Mouse (Mus musculus): ENCODE data around the gene Bcl2l11.

The Bcl2l11 gene

DNA sequence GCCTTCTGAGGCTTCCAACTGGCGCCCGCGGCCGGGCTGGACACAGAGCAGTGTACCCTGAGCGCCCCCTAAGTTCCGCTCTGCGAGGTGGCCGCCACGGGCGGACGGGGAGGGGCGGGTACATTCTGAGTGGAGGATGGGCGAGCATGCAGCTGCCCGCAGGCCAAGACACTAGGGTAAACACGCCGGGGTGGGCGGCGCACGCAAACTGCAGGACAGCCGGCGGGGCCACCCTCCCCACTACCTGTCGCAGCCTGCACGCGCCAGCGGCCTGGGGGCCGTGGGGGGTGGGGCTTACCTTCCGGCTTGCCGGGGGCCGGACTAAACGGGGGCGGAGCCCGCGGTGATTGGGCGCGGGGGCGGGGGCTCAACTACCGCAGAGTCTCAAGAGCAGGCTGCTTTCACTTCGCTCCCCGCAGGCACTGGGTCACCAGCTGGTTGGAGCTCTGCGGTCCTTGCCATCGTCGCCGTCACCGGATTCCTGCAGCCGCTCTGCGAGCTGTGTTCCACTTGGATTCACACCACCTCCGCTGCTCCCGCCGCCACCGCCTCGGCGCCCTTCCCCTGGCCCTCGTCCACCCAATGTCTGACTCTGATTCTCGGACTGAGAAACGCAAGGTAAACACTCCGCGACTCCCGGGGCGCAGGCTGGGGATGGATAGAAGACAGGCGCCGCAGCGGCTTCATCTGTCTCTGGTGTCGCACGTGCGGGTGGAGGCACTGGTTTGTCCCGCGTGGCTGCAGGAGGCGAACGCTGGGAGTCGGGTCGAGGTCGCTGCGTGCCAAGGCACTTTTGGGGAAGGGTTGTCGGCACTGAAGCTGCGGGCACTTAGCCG is at the start of gene Bcl2l11:
Gene Bcl2l11 (plus strand): TSS at position 404 of the 836 bp plus-strand sequence.
- peaks cover 47% of the 10 kb centered on the region for H3K4me1 ChIP-seq (replicated peaks; ENCODE audit: low read depth, low read length)
- H3K27me3 ChIP-seq (ENCODE audit: insufficient read depth, low read length): peaks cover 53% of the 10 kb centered on the region
- no peak for TF ChIP-seq NANOG (IDR thresholded peaks at IDR 0.05; ENCODE audit: borderline replicate concordance, low read length)
- peaks cover 24% of the 10 kb centered on the region for H3K36me3 ChIP-seq (ENCODE audit: insufficient read depth, low read length)
- H3K4me3 ChIP-seq (replicated peaks; ENCODE audit: low read length): peak within 1 kb of the TSS; percentile 90
- H3K9me3 ChIP-seq (ENCODE audit: low read length): no peaks in the 10 kb centered on the region

DNA sequence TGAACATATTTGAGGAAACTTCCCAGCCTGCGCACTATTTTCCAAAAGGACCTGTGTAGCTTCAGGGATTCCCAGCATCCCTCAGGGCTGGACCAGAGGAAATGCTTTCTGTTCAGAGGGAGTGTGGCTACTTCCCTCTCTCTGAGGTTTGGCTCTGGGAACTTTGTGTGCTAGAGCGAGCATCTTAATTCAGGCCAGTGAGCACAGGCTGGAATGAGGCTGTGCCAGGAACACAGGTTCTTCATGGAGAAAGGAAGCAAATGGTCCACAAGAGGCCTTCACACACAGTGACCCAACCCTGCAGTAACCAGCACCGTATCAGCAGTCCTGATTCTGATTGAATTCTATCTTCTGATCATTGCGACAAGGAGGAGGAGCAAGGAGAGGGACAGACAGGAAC is 48.9 kb upstream of the Bcl2l11 start:
- H3K9me3 ChIP-seq (ENCODE audit: low read length): no peaks in the 10 kb centered on the region
- no peaks in the 10 kb centered on the region for H3K27me3 ChIP-seq (ENCODE audit: insufficient read depth, low read length)
- no peaks in the 10 kb centered on the region for H3K36me3 ChIP-seq (ENCODE audit: insufficient read depth, low read length)
- TF ChIP-seq POU5F1 (IDR thresholded peaks at IDR 0.05; ENCODE audit: borderline replicate concordance, low read length): no peak
- TF ChIP-seq CTCF (conservative IDR thresholded peaks at IDR 0.05; ENCODE audit: low read length): no peak
- TF ChIP-seq NANOG (IDR thresholded peaks at IDR 0.05; ENCODE audit: borderline replicate concordance, low read length): no peak
- H3K4me1 ChIP-seq (replicated peaks; ENCODE audit: low read depth, low read length): no peaks in the 10 kb centered on the region
- no peak overlapping the region for H3K4me3 ChIP-seq (replicated peaks; ENCODE audit: low read length)

DNA sequence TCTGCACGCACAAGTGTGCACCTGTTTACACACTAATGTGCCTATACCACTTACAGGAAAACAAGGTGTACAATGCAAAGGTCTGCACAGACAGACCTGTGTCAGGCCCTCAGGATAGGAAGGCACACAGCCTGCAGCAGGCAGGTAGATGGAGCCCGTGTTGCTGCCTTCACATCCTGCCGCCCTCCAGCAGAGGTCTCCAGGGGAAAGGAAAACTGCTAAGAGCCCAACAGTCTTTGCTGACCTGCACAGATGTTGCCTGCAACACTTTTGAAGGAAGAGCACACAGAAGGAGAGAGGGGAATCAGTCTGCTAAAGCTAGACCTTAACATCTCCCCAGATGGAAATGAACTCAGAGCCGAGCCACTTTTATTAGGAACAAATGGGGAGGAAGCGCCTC is 47.0 kb upstream of the Bcl2l11 start:
- Histone ChIP-seq H3K4me3 (replicated peaks; ENCODE audit: low read length) (no peak overlapping the region), H3K36me3 (ENCODE audit: insufficient read depth, low read length) (no peaks in the 10 kb centered on the region), H3K9me3 (ENCODE audit: low read length) (no peaks in the 10 kb centered on the region), H3K27me3 (ENCODE audit: insufficient read depth, low read length) (no peaks in the 10 kb centered on the region), H3K4me1 (replicated peaks; ENCODE audit: low read depth, low read length) (no peaks in the 10 kb centered on the region)
- TF ChIP-seq CTCF (conservative IDR thresholded peaks at IDR 0.05; ENCODE audit: low read length) (peak; percentile 11), POU5F1 (IDR thresholded peaks at IDR 0.05; ENCODE audit: borderline replicate concordance, low read length) (no peak), NANOG (IDR thresholded peaks at IDR 0.05; ENCODE audit: borderline replicate concordance, low read length) (no peak)

GRCm38 (mm10) chr2:128079316-128079715 is 46.5 kb upstream of the Bcl2l11 start:
- no peaks in the 10 kb centered on the region for H3K27me3 ChIP-seq (ENCODE audit: insufficient read depth, low read length)
- no peaks in the 10 kb centered on the region for H3K36me3 ChIP-seq (ENCODE audit: insufficient read depth, low read length)
- TF ChIP-seq CTCF (conservative IDR thresholded peaks at IDR 0.05; ENCODE audit: low read length): no peak
- no peak overlapping the region for H3K4me3 ChIP-seq (replicated peaks; ENCODE audit: low read length)
- no peaks in the 10 kb centered on the region for H3K9me3 ChIP-seq (ENCODE audit: low read length)
- H3K4me1 ChIP-seq (replicated peaks; ENCODE audit: low read depth, low read length): no peaks in the 10 kb centered on the region

GRCm38 (mm10) chr2:128083844-128084243 is 42.0 kb upstream of the Bcl2l11 start:
- TF ChIP-seq CTCF (conservative IDR thresholded peaks at IDR 0.05; ENCODE audit: low read length) (no peak), POU5F1 (IDR thresholded peaks at IDR 0.05; ENCODE audit: borderline replicate concordance, low read length) (no peak), NANOG (IDR thresholded peaks at IDR 0.05; ENCODE audit: borderline replicate concordance, low read length) (no peak)
- Histone ChIP-seq H3K36me3 (ENCODE audit: insufficient read depth, low read length) (no peaks in the 10 kb centered on the region), H3K9me3 (ENCODE audit: low read length) (no peaks in the 10 kb centered on the region)

DNA sequence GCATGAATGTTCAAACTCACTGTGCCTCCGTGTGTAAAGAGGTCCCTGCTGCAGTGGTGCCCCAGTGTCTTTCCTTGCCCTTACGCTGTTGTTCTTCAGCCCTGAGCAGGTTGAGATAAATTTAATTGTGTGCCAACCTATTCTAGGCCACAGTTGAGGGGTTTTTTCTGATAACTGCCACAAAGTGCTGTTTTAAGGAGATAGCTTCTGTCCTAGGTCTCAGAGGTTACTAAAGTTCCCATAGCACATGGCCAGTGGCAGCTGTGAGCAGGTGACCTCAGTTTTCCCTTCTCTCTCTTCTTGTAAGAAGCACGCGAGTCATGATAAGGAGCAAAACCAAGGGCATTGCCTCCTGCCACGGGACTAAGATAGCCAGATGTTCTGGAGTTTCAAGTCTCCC is 41.2 kb upstream of the Bcl2l11 start:
- no peaks in the 10 kb centered on the region for H3K36me3 ChIP-seq (ENCODE audit: insufficient read depth, low read length)
- H3K27me3 ChIP-seq (ENCODE audit: insufficient read depth, low read length): no peaks in the 10 kb centered on the region
- no peaks in the 10 kb centered on the region for H3K9me3 ChIP-seq (ENCODE audit: low read length)
- TF ChIP-seq CTCF (conservative IDR thresholded peaks at IDR 0.05; ENCODE audit: low read length) (no peak), POU5F1 (IDR thresholded peaks at IDR 0.05; ENCODE audit: borderline replicate concordance, low read length) (no peak), NANOG (IDR thresholded peaks at IDR 0.05; ENCODE audit: borderline replicate concordance, low read length) (no peak)
- H3K4me3 ChIP-seq (replicated peaks; ENCODE audit: low read length): no peak overlapping the region
- no peaks in the 10 kb centered on the region for H3K4me1 ChIP-seq (replicated peaks; ENCODE audit: low read depth, low read length)

More at GRCm38 (mm10) chr2:128083844-128084243, 42.0 kb upstream of the Bcl2l11 start:
- Histone ChIP-seq H3K4me3 (replicated peaks; ENCODE audit: low read length) (no peak overlapping the region), H3K27me3 (ENCODE audit: insufficient read depth, low read length) (no peaks in the 10 kb centered on the region), H3K4me1 (replicated peaks; ENCODE audit: low read depth, low read length) (no peaks in the 10 kb centered on the region)

DNA sequence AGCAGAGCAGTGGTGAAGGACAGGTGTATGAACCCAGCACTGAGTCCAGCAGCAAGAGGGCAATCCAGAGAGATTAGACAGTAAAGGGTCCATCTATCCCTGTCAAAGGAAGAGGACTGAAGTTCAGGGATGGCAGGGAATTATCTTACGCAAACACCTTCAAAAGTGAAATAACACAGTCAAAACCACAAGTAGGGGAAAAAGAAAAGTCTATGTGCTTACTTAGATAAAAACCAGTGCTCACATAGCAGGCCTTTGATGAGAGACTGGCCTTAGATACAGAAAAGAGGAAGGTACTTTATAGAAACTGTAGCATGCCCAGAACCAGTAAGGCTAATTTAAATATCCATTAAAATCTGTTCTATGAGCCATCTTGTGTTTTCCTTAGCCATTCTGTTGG is 40.4 kb upstream of the Bcl2l11 start:
- no peak for TF ChIP-seq NANOG (IDR thresholded peaks at IDR 0.05; ENCODE audit: borderline replicate concordance, low read length)

DNA sequence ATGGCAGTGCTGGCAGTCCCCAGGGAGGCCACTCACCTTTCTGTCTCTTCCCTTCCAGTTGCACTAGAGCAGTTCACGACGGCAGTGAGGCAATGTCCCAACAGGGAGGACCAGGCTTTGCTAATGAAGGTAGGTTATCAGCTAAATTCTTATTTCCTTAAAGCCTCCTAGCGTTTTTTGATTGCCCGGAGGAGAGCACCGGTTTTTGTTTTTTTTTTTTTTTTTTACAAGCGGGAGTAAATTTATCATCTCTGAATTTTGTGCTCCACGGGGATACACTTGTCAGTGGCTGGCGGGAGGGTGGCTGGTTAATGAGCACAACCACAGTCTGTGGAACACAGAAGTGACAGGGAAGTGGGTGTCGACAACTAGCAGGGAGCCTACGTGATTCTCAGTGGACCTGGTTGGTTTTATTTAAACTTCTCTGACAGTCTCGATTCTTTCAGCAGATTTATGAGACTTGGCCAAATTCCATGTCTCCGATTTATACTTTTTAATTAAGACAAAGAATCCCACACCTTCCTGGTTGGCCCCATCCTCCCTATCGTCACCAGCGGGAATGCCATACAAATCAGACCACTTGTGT is 39.4 kb upstream of the Bcl2l11 start:
- TF ChIP-seq NANOG (IDR thresholded peaks at IDR 0.05; ENCODE audit: borderline replicate concordance, low read length): no peak
- H3K4me3 ChIP-seq (replicated peaks; ENCODE audit: low read length): no peak overlapping the region
- no peaks in the 10 kb centered on the region for H3K9me3 ChIP-seq (ENCODE audit: low read length)
- H3K4me1 ChIP-seq (replicated peaks; ENCODE audit: low read depth, low read length): no peaks in the 10 kb centered on the region
- H3K27me3 ChIP-seq (ENCODE audit: insufficient read depth, low read length): no peaks in the 10 kb centered on the region
- no peaks in the 10 kb centered on the region for H3K36me3 ChIP-seq (ENCODE audit: insufficient read depth, low read length)

More for the DNA sequence above, 40.4 kb upstream of the Bcl2l11 start:
- H3K9me3 ChIP-seq (ENCODE audit: low read length): no peaks in the 10 kb centered on the region
- H3K27me3 ChIP-seq (ENCODE audit: insufficient read depth, low read length): no peaks in the 10 kb centered on the region
- H3K4me1 ChIP-seq (replicated peaks; ENCODE audit: low read depth, low read length): no peaks in the 10 kb centered on the region
- H3K36me3 ChIP-seq (ENCODE audit: insufficient read depth, low read length): no peaks in the 10 kb centered on the region
- no peak overlapping the region for H3K4me3 ChIP-seq (replicated peaks; ENCODE audit: low read length)

DNA sequence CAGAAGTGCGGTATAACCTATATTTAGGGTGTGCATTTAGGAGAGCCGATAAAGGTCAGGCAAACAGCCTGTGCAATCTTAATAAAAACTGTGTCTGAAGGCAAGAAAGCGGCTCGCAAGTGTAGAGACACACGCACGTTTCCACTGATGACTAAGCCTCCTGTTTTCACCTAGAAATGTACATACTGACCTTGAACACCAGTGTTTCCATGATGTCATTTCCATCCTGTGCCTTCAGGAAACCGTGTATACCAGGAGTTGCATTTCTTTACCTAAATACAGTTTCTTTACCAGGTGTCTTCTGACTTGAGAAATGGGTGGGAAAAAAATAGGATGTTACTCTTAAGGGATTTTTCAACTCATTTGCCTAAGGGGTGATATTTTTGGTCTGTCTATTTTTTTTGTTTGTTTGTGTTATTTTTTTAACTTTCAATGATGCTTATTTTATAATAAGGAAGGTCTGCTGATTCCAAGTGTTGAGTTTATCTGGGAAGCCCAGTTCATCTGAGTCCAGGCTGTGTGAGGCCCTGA is 38.8 kb upstream of the Bcl2l11 start:
- Histone ChIP-seq H3K9me3 (ENCODE audit: low read length) (no peaks in the 10 kb centered on the region), H3K27me3 (ENCODE audit: insufficient read depth, low read length) (0 out of 2 replicates have a peak, but pooled peaks cover 3% of the 10 kb centered on the region), H3K4me3 (replicated peaks; ENCODE audit: low read length) (no peak overlapping the region), H3K4me1 (replicated peaks; ENCODE audit: low read depth, low read length) (no peaks in the 10 kb centered on the region), H3K36me3 (ENCODE audit: insufficient read depth, low read length) (no peaks in the 10 kb centered on the region)
- TF ChIP-seq CTCF (conservative IDR thresholded peaks at IDR 0.05; ENCODE audit: low read length) (no peak), NANOG (IDR thresholded peaks at IDR 0.05; ENCODE audit: borderline replicate concordance, low read length) (no peak), POU5F1 (IDR thresholded peaks at IDR 0.05; ENCODE audit: borderline replicate concordance, low read length) (no peak)

Data from E14TG2a.4 (cell line).